Mouse (Mus musculus) layer of hippocampus, adult 8-10 months (tissue): ENCODE results near the gene Slc9a9. TPM values are rescaled to one million over a fixed set of nuclear protein-coding genes. Genes with fewer than 3 reads are reported as not detected.
A peak's percentile ranks its signal among the peaks of the same experiment; 100 is the strongest.

ENCODE experiments used
- DNase-seq, 2 experiments: peaks; one replicate each; pipeline ENCODE4 v3.0.0; 2022; ENCODE audit warnings: low spot score in 2 of 2
- total RNA-seq, 4 experiments: library from RNA; stranded (reverse); gene quantifications; 2 replicates each; pipeline ENCODE4 v1.2.4; 2022

The Slc9a9 gene
- total RNA-seq, 4 experiments from 2014 or later: 15.3 to 22.8 (median 19.3) TPM

GRCm38 (mm10) chr9:94833836-94834235, 164.1 kb downstream of the Slc9a9 start:
- DNase-seq: no peak

GRCm38 (mm10) chr9:94837384-94837783, 167.7 kb downstream of the Slc9a9 start:
- DNase-seq: no peak

DNA sequence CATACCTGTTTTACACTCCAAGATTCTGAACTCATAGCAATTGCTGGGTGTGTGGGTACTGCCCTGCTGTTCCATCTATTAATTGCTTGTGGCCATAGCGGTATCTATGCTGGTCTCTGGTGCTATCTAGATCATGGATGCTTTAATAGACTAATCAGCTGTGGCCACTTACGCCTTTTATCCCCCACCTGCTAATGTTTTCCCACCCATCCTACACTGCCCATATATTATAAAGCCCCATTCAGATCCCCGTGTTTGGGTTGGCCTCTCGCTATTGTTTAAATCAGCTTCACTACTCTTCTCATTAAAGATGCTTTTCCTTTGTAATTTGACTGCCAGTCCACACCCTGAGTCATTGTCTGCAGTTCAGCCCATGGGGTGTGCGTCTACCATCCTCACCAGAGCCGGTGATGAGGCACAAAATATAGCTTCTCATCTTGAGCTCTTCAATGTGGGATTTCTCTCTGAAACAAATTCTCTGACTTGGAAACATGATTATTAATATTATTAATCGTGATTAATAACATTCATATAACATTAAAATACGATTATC, 168.8 kb downstream of the Slc9a9 start:
- no peak for DNase-seq

GRCm38 (mm10) chr9:94839204-94839603, 169.5 kb downstream of the Slc9a9 start:
- peak in 1 of 2 experiments; percentile 29 for DNase-seq

GRCm38 (mm10) chr9:94840398-94840797, 170.7 kb downstream of the Slc9a9 start:
- DNase-seq: no peak

DNA sequence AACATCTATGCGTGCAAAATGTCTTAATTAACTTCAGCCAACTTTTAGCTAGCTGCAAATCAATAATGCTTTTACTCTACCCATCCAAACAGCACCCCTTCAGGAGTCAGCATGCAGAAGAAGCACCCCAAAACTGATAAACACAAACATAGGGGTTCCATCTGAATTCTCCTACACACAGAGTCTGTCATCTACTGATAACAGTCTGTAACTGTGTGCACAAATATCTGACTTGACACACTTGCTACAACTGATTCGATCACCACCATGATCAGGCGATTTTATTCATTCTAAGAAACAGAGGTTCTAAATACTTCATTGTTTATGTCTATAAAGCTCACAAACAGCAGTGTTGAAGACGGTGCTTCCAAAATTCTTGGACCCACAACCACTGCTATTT, 171.3 kb downstream of the Slc9a9 start:
- no peak for DNase-seq

DNA sequence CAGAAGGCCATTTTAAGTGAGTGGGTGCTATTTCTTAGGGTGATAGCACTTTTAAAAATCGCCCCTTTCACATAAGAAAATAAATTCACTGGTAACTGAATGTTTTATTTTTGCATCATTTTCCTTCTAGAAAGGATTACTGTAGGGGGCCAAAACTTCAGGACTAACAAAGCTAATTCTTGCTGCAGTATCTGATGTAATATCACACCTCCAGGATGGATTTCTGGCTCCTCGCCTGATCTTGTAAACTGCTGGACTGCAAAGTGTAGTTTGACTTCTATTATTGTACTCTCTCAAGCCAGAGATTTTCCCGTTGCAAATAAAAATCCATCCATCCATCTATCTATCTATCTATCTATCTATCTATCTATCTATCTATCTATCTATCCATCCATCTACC, 174.5 kb downstream of the Slc9a9 start:
- DNase-seq: no peak

DNA sequence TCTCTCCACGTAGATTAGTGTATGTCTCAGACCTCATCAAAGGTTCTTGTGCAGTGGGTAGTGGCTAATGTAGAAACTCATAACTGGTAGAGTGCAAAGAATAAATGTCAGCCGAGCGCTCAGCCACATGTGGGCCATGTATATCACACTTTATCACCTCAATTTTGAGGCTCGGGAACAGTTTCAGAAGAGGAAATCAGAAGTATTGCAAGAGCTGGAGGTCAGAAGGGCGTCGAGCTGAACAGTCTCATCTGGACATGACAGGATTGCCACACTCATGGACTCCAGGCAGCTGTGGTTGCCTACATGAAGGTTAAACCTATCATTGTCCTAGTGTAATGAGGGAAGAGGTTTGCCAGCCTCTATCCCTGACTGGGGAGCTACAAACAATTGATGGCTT, 177.9 kb downstream of the Slc9a9 start:
- DNase-seq: no peak

DNA sequence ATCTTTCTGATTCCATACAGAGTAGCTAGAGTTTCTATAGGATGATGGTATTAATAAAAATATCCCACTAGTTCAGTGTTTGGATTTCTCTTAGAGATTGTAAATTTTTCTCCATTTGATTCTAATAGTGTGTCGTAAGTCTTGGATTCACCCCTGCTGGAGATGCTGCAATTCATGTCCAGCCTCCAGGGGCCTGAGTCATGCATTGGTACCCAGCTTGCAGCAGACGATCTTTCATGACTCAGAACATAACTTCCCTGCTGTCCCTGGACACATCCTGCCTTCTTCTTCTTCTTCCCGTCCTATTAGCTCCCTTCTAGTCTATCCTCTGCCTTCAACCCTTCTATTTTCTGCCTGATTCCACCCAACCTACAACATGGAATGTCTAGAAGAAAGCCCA, 181.8 kb downstream of the Slc9a9 start:
- DNase-seq: no peak

- no peak for DNase-seq
Observed at GRCm38 (mm10) chr9:94856093-94856492, 186.4 kb downstream of the Slc9a9 start.

GRCm38 (mm10) chr9:94868557-94868956, 198.8 kb downstream of the Slc9a9 start:
- DNase-seq: no peak

DNA sequence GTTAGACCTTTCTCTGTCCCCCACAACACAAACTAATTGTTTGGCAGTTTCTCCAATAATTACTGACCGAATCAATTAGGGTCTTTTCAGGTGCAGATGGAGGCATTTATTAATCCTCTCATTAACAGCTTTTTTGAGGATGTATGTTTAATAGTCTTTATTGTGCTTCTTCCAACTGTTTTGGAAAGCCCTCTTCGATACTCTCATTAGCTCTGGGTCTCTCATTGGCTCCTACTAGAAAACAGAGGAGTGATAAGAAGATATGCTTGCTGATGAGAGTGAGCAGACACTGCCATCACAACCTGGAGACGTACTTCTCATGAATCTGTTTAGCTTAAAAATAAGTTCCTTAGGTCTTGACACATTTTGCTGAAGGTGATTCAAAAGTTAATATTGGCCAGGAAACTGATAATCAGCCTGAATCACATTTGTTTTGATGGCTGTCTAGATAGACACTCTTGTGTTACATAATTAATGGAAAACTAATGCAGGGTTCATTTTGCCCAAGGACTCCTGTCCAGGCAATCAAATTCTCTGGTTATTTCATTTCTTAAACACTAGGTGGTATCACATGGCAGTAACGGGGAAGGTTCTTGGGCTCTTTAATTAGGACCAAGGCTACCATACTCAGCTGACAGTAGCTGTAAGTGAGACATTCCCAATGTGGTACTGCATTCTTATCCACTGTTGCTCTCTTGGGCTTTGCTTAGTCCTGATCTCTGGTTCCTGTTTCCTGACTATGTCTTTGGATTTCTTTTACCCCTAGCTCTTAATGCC, 199.5 kb downstream of the Slc9a9 start:
- DNase-seq: no peak

DNA sequence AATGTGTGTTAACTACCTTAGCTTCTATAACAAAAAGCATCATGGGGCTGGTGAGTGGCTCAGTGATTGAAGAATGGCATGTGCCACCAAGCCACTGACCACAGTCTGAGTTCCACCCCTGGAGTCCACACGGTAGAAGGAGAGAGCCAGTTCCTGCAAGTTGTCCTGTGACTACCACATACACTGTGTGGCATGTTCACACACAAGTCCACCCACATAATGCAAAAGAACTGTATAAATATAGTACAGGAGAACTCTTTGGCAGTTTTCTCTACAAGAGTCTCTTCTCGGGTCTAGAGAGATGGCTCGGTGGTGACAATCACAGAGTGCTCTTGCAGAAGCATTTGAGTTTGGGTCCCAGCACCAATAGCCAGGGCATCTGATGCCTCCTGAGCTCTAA, 212.8 kb downstream of the Slc9a9 start:
- no peak for DNase-seq

DNA sequence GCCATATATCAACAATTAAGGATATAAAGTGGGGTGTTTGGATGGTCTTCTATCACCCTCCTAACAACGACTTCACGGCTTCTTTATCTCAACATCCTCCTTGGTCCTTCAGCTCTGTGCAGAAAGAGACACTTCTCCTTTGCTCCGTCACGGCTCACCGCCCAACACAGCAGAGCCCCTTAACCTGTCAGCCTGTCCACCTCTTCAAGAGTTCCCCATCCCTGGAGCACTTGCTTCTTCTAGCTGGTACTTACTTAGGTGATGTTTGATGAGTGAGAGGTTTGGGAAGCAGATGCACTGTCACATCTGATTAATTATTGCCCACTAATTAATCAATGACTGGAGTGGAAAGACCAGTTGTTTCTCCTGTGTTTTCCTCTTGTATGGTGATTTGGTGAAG, 213.7 kb downstream of the Slc9a9 start:
- DNase-seq: no peak

DNA sequence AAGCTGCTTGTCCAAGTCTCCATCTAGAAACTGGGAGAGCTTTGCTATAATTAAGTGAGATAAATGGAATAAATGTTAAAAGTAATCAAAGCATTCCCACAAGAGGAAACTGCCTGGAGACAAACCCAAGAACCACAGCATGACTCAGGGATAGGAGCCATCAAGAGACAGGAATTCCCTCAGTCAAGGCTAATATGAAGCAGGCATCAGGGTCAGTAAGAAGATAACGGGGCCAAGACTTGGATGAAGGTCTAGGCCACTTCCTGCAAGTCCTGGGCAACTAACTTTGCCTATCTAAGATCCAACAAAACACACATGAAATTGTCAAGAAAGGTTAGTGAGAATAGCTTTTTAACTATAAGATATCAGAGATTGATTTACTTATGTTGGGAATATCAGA, 215.4 kb downstream of the Slc9a9 start:
- no peak for DNase-seq

GRCm38 (mm10) chr9:94889647-94890046, 219.9 kb downstream of the Slc9a9 start:
- no peak for DNase-seq

- DNase-seq: no peak
Observed at GRCm38 (mm10) chr9:94895882-94896281, 226.2 kb downstream of the Slc9a9 start.

DNA sequence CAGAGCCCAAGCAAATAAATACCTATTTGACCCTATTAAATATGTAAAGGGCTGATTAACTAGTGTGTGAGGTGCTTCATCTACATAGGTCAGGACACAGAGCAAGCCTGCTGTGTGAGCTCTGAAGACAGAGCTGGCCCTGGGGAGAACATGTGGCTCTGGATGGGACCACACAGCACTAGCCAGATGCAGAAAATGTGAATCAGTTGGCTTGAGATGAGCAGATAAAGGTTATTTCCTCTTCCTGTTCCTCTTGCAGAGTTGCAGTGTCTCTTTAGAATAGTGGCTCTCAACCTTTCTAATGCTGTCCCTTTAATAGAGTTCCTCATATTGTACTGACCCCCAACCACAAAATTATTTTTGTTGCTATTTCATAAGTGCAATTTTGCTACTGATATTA, 234.5 kb downstream of the Slc9a9 start:
- no peak for DNase-seq

DNA sequence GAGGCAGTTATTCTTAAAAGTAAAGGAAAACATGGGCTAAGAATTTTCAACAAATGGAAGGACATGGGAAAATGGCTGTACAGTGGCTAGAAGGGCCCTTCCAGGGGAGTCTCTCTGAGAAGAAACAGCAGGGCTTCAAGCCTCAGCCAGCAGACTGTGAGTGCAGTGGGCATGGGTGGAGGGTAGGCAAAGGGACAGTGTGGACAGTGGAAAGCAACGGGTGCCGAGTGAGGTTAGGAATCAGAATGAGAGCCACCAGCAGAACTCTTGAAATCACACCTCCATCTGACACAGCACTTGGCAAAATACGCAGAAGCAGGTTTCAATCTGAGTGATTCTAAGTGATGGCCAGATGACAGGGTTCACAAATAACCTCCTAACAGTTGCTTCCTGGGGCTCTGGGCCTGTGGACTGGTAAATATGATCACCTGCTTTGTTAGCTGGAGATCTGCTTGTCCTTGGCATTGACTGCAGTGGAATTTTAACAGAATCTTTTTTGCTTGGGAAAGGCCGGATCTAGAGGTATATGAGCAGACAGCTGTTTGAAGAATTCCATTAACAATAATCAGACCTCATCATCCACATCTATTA, 237.4 kb downstream of the Slc9a9 start:
- DNase-seq: no peak

DNA sequence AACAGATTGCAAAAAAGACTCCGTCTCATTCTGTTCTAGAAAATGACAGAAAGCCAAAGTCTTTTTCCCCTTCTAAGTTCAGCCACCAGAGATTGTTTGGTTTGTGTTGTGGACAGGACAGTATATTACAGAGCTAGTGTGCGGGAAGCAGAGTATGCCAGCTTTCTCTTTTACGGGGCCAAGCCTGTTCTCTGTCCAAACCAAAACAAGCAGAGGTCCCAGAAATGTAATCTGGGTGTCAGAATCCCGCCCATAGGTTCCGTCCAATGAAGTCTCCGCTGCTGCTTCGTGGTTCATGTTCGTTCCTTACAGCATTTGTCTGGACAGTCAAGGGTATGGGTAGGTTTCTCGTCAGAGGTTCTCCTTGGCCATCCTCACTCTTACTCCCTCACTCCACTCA, 242.4 kb downstream of the Slc9a9 start:
- DNase-seq: no peak

- no peak for DNase-seq
Observed at GRCm38 (mm10) chr9:94922062-94922461, 252.4 kb downstream of the Slc9a9 start.

GRCm38 (mm10) chr9:94925845-94926244, 256.1 kb downstream of the Slc9a9 start:
- no peak for DNase-seq

DNA sequence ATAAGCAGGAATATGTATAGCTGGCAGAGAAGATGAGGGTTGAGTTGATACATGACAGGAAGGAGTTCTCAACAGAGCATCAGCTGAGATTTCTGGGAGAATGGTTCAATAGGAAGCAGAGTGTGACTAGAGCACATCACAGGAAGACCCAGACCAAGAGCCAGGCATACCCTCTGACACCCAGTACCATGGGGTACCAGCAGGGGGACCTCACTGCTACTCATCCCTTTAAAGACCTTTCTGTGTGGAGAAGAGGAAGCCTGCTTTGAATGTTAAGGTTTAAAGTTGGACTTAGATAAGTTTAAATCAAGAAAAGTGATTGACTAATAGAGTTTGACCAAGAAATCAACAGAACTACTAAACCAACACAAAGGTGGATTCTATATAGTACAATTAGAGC, 257.4 kb downstream of the Slc9a9 start:
- no peak for DNase-seq
